8 mouse cellular contexts compared by ENCODE assay signal in the genomic region with DNA sequence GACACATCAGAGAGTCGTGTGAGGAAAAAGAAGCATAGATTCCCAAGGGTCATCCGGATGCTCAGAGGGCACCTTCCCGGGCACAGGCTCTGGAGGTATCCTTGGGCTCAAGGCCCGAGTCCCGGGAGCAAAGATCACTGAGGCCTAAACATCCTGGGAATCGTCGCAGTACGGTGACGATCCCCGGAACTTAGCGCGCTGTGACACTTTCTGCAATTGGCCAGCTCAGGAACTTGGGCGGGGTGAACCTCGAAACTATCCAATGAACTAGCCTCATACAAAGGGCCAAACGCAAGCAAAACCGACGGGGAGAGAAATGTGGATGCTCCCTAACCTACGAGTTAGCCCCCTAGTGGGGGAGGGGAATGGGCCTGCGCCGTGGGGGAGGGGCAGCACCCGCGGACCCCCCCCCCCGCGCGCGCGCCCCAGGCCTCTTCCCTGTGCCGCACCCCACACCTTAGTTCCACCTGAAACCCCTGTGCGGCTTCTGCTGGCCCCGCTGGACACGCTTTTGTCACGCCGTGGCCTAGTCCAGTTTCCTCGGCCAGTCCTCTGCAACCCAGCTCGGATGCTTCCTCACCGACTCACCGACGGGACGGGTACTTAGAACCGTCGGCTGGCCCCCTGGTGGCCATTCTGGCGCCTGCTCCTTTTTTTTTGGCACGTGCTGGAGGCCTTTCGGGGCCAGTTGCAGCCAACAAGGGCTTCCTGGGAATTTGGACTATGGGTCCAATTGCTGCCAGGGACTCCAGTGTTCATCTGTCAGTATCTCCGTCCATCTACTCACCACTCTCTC. TPM values are rescaled to one million over a fixed set of nuclear protein-coding genes. Genes with fewer than 3 reads are reported as not detected.
A peak's percentile ranks its signal among the peaks of the same experiment; 100 is the strongest.
DNase-seq lines count a peak whose midpoint lies in the region; ATAC-seq lines count a peak whose summit lies in the region.

No protein-coding gene starts in this region.

- WGBS in heart, embryonic 13.5 days: under 1% methylated on average over 35 of the region's 45 CpGs
- WGBS in liver, embryonic 13.5 days (ENCODE audit: insufficient replicate concordance): under 1% methylated on average over 45 of the region's 45 CpGs
- WGBS in stomach, embryonic 16.5 days: under 1% methylated on average over 40 of the region's 45 CpGs

- H3K4me1 ChIP-seq in brown adipose tissue, adult 24 weeks (ENCODE audit: control insufficient read depth, insufficient read depth, insufficient read length, low read length): peaks cover 6% of the 10 kb centered on the region
- H3K4me1 ChIP-seq in heart, embryonic 13.5 days: peaks cover 36% of the 10 kb centered on the region
- peaks cover 47% of the 10 kb centered on the region for H3K4me1 ChIP-seq in liver, embryonic 13.5 days (replicated peaks)
- peaks cover 15% of the 10 kb centered on the region for H3K4me1 ChIP-seq in stomach, embryonic 16.5 days (ENCODE audit: control insufficient read depth, insufficient read depth, low read length)

- peak; percentile 97 for DNase-seq in CD4-positive, CD25-positive, alpha-beta regulatory T cell, adult 2 months (ENCODE audit: low read depth, low spot score)
- DNase-seq in fat pad, adult 2 months (ENCODE audit: extremely low read depth, low read depth, low spot score): peak; percentile 90
- peak; percentile 95 for DNase-seq in kidney, postnatal 10 days
- peak; percentile 92 for DNase-seq in liver, embryonic 13.5 days
- peak; percentile 96 for DNase-seq in neural tube, embryonic 10.5 days (ENCODE audit: extremely low spot score, low spot score)

- H3K36me3 ChIP-seq in heart, embryonic 13.5 days: peaks cover 12% of the 10 kb centered on the region
- peaks cover 30% of the 10 kb centered on the region for H3K36me3 ChIP-seq in liver, embryonic 13.5 days
- H3K36me3 ChIP-seq in stomach, embryonic 16.5 days (ENCODE audit: control insufficient read depth, insufficient read depth, low read length): peaks cover 1% of the 10 kb centered on the region; the same call in 1 of the 2 replicates

- H3K27me3 ChIP-seq in heart, embryonic 13.5 days (replicated peaks): peaks cover 3% of the 10 kb centered on the region; the same call in 1 of the 2 replicates
- peaks cover 5% of the 10 kb centered on the region; the same call in 1 of the 2 replicates for H3K27me3 ChIP-seq in liver, embryonic 13.5 days
- H3K27me3 ChIP-seq in stomach, embryonic 16.5 days (ENCODE audit: control insufficient read depth, insufficient read depth, low read length): no peaks in the 10 kb centered on the region

- peak overlapping the region; percentile 99 for H3K27ac ChIP-seq in brown adipose tissue, adult 24 weeks (replicated peaks; ENCODE audit: low read depth, low read length)
- peak overlapping the region; percentile 97 for H3K27ac ChIP-seq in heart, embryonic 13.5 days (replicated peaks)
- peak overlapping the region; percentile 94 for H3K27ac ChIP-seq in liver, embryonic 13.5 days
- peak overlapping the region; percentile 99 for H3K27ac ChIP-seq in stomach, embryonic 16.5 days (ENCODE audit: low read length)

- peak overlapping the region; percentile 99 for H3K9ac ChIP-seq in heart, embryonic 13.5 days
- H3K9ac ChIP-seq in liver, embryonic 13.5 days: peak overlapping the region; percentile 99
- H3K9ac ChIP-seq in stomach, embryonic 16.5 days (ENCODE audit: low read length): peak overlapping the region; percentile 100

- H3K4me2 ChIP-seq in heart, embryonic 13.5 days: peak overlapping the region; percentile 89
- H3K4me2 ChIP-seq in liver, embryonic 13.5 days: peak overlapping the region; percentile 95
- H3K4me2 ChIP-seq in stomach, embryonic 16.5 days (ENCODE audit: low read depth, low read length): peak overlapping the region; percentile 56

- H3K4me3 ChIP-seq in brown adipose tissue, adult 24 weeks (ENCODE audit: insufficient read depth, low read depth, low read length): peak overlapping the region; percentile 91
- peak overlapping the region; percentile 100 for H3K4me3 ChIP-seq in heart, embryonic 13.5 days
- H3K4me3 ChIP-seq in liver, embryonic 13.5 days (replicated peaks): peak overlapping the region; percentile 100
- peak overlapping the region; percentile 94 for H3K4me3 ChIP-seq in stomach, embryonic 16.5 days (replicated peaks; ENCODE audit: low read length)

- no peaks in the 10 kb centered on the region for H3K9me3 ChIP-seq in heart, embryonic 13.5 days
- no peaks in the 10 kb centered on the region for H3K9me3 ChIP-seq in liver, embryonic 13.5 days (replicated peaks)
- H3K9me3 ChIP-seq in stomach, embryonic 16.5 days (replicated peaks; ENCODE audit: control insufficient read depth, low read length): no peaks in the 10 kb centered on the region

- ATAC-seq in heart, embryonic 13.5 days (ENCODE audit: extremely low read depth, insufficient number of reproducible peaks, low FRiP score, low TSS enrichment): peak; percentile 72
- peak; percentile 80 for ATAC-seq in liver, embryonic 13.5 days (ENCODE audit: low read depth)
- ATAC-seq in stomach, embryonic 16.5 days (ENCODE audit: insufficient read depth, low FRiP score): peak; percentile 89

RNA-seq across cellular contexts. Expression of gene Ube2i, which starts 0.5 kb away (rescaled TPM):
- polyA plus RNA-seq in brown adipose tissue, adult 24 weeks (2012; ENCODE audit: insufficient read depth, insufficient read length, missing spikeins): 56.0 and 66.5 TPM in 2 replicates
- polyA plus RNA-seq in heart, embryonic 13.5 days (2015; fragmentation: Nextera tagmentation; extraction: Ambion mirVana): 372 and 379 TPM in 2 replicates
- 333 and 391 TPM in 2 replicates for polyA plus RNA-seq in liver, embryonic 13.5 days (2015; fragmentation: Nextera tagmentation; extraction: Ambion mirVana)
- 441 and 478 TPM in 2 replicates for polyA plus RNA-seq in stomach, embryonic 16.5 days (2015; fragmentation: Nextera tagmentation; extraction: Ambion mirVana)

RNA-seq across cellular contexts. Expression of gene Baiap3, which starts 17.7 kb away (rescaled TPM):
- 1.1 and 2.9 TPM in 2 replicates for polyA plus RNA-seq in brown adipose tissue, adult 24 weeks (2012; ENCODE audit: insufficient read depth, insufficient read length, missing spikeins)
- polyA plus RNA-seq in heart, embryonic 13.5 days (2015; fragmentation: Nextera tagmentation; extraction: Ambion mirVana): 0.57 and 0.69 TPM in 2 replicates
- 0.12 and 0.25 TPM in 2 replicates for polyA plus RNA-seq in liver, embryonic 13.5 days (2015; fragmentation: Nextera tagmentation; extraction: Ambion mirVana)
- polyA plus RNA-seq in stomach, embryonic 16.5 days (2015; fragmentation: Nextera tagmentation; extraction: Ambion mirVana): 4.3 and 5.2 TPM in 2 replicates

RNA-seq across cellular contexts. Expression of gene Prss34, which starts 24.3 kb away (rescaled TPM):
- not detected in 2 replicates for polyA plus RNA-seq in brown adipose tissue, adult 24 weeks (2012; ENCODE audit: insufficient read depth, insufficient read length, missing spikeins)
- 0.16 TPM in 1 of 2 replicates, not detected in the other for polyA plus RNA-seq in heart, embryonic 13.5 days (2015; fragmentation: Nextera tagmentation; extraction: Ambion mirVana)
- polyA plus RNA-seq in liver, embryonic 13.5 days (2015; fragmentation: Nextera tagmentation; extraction: Ambion mirVana): 0.82 and 1.2 TPM in 2 replicates
- 1.3 and 1.4 TPM in 2 replicates for polyA plus RNA-seq in stomach, embryonic 16.5 days (2015; fragmentation: Nextera tagmentation; extraction: Ambion mirVana)

RNA-seq across cellular contexts. Expression of gene Tsr3, which starts 33.9 kb away (rescaled TPM):
- 9.9 and 13.1 TPM in 2 replicates for polyA plus RNA-seq in brown adipose tissue, adult 24 weeks (2012; ENCODE audit: insufficient read depth, insufficient read length, missing spikeins)
- polyA plus RNA-seq in heart, embryonic 13.5 days (2015; fragmentation: Nextera tagmentation; extraction: Ambion mirVana): 27.4 and 31.7 TPM in 2 replicates
- 24.2 and 27.6 TPM in 2 replicates for polyA plus RNA-seq in liver, embryonic 13.5 days (2015; fragmentation: Nextera tagmentation; extraction: Ambion mirVana)
- polyA plus RNA-seq in stomach, embryonic 16.5 days (2015; fragmentation: Nextera tagmentation; extraction: Ambion mirVana): 35.8 and 37.1 TPM in 2 replicates

RNA-seq across cellular contexts. Expression of gene Gnptg, which starts 34.0 kb away (rescaled TPM):
- 27.6 and 32.7 TPM in 2 replicates for polyA plus RNA-seq in brown adipose tissue, adult 24 weeks (2012; ENCODE audit: insufficient read depth, insufficient read length, missing spikeins)
- polyA plus RNA-seq in heart, embryonic 13.5 days (2015; fragmentation: Nextera tagmentation; extraction: Ambion mirVana): 27.9 and 28.2 TPM in 2 replicates
- polyA plus RNA-seq in liver, embryonic 13.5 days (2015; fragmentation: Nextera tagmentation; extraction: Ambion mirVana): 21.4 and 21.5 TPM in 2 replicates
- polyA plus RNA-seq in stomach, embryonic 16.5 days (2015; fragmentation: Nextera tagmentation; extraction: Ambion mirVana): 39.9 and 40.9 TPM in 2 replicates

Comparison
In these comparisons a context has a peak if more than half of its experiments do, and no peak if none do; other contexts are left out.
1. Peak in every context shown above with its lines: DNase-seq, ATAC-seq, H3K4me3 ChIP-seq and H3K27ac ChIP-seq.